Mouse (Mus musculus) liver, embryonic 11.5 days (tissue): ENCODE results near the gene Pef1. TPM values are rescaled to one million over a fixed set of nuclear protein-coding genes. Genes with fewer than 3 reads are reported as not detected.

Source experiments
- ATAC-seq: fragments of 200-750 bp; cut with Nextera tagmentation; replicated peaks from 2 replicates; pipeline ENCODE4 v1.8.0; 2017; ENCODE audit warnings: moderate number of reproducible peaks, mild to moderate bottlenecking, moderate TSS enrichment, moderate library complexity; ENCODE audit not compliant: low FRiP score
- DNase-seq: peaks from one replicate; pipeline ENCODE4 v3.0.0-alpha.2; 2017; ENCODE audit warnings: low spot score
- H3K27ac ChIP-seq: fragments of 300-500 bp; sonication (generic); 2 replicates; pipeline ENCODE4 v1.5.1; 2014; ENCODE audit warnings: mild to moderate bottlenecking, low read depth, low read length, control low read depth
- H3K27me3 ChIP-seq: fragments of 300-500 bp; sonication (generic); replicated peaks from 2 replicates; pipeline ENCODE4 v1.6.1; 2014; ENCODE audit warnings: low read length, mixed read lengths; ENCODE audit not compliant: control insufficient read depth, insufficient read depth
- H3K36me3 ChIP-seq: fragments of 300-500 bp; sonication (generic); 2 replicates; pipeline ENCODE4 v1.6.1; 2014; ENCODE audit warnings: mild to moderate bottlenecking, low read length, moderate library complexity, mixed read lengths; ENCODE audit not compliant: control insufficient read depth, insufficient read depth
- H3K4me1 ChIP-seq: fragments of 300-500 bp; sonication (generic); replicated peaks from 2 replicates; pipeline ENCODE4 v1.6.1; 2014; ENCODE audit warnings: low read length, mixed read lengths; ENCODE audit not compliant: control insufficient read depth, insufficient read depth
- H3K4me2 ChIP-seq: fragments of 300-500 bp; sonication (generic); 2 replicates; pipeline ENCODE4 v1.6.1; 2014; ENCODE audit warnings: mild to moderate bottlenecking, control low read depth, moderate library complexity
- H3K4me3 ChIP-seq: fragments of 300-500 bp; sonication (generic); 2 replicates; pipeline ENCODE4 v1.5.1; 2014; ENCODE audit warnings: low read depth, low read length, control low read depth
- H3K9ac ChIP-seq: fragments of 300-500 bp; sonication (generic); 2 replicates; pipeline ENCODE4 v1.6.1; 2014; ENCODE audit warnings: low read depth, low read length, control low read depth
- H3K9me3 ChIP-seq: fragments of 300-500 bp; sonication (generic); 2 replicates; pipeline ENCODE4 v1.6.1; 2016; ENCODE audit warnings: low read length, inconsistent platforms, mixed read lengths; ENCODE audit not compliant: control insufficient read depth
- WGBS: fragments of 180-500 bp; shearing (Covaris S2); extraction: QIAGEN DNeasy Blood & Tissue Kit; methylation state at CpG from one replicate; pipeline ENCODE4 v1.1.7; 2014; 5-methylcytosine and 5-hydroxymethylcytosine counted together
- polyA plus RNA-seq: library from polyadenylated mRNA; unstranded; fragments of >200 nt; fragmentation: Nextera tagmentation; extraction: Ambion mirVana; gene quantifications from 2 replicates; pipeline ENCODE4 v1.2.1, GENCODE M21; 2014

The Pef1 gene
- polyA plus RNA-seq = 56.8 and 58.1 TPM in 2 replicates

GRCm38 (mm10) chr4:130102111-130102651 is at the start of gene Pef1:
Gene Pef1 (plus strand): TSS chr4:130102558.
- H3K27me3 ChIP-seq = peaks cover 5% of the 10 kb centered on the region; the same call in 1 of the 2 replicates
- DNase-seq (no peak), ATAC-seq (no peak)
- no peaks in the 10 kb centered on the region; the same call in 1 of the 2 replicates for H3K4me1 ChIP-seq
- H3K9ac ChIP-seq = no peak within 1 kb of the TSS
- H3K4me3 ChIP-seq = no peak within 1 kb of the TSS
- 16% methylated on average over 6 of the region's 6 CpGs for WGBS
- no peak within 1 kb of the TSS for H3K27ac ChIP-seq
- H3K4me2 ChIP-seq = no peak within 1 kb of the TSS
- H3K9me3 ChIP-seq = peaks cover 2% of the 10 kb centered on the region; the same call in 1 of the 2 replicates
- H3K36me3 ChIP-seq = no peaks in the 10 kb centered on the region

- no peak for ATAC-seq
- peaks cover 3% of the 10 kb centered on the region; the same call in 1 of the 2 replicates for H3K4me1 ChIP-seq
- no peak overlapping the region for H3K9ac ChIP-seq
- no peak for DNase-seq
- no peaks in the 10 kb centered on the region for H3K9me3 ChIP-seq
- peaks cover 10% of the 10 kb centered on the region for H3K27me3 ChIP-seq
- H3K4me3 ChIP-seq = no peak overlapping the region
- 87% methylated on average over 9 of the region's 9 CpGs for WGBS
- H3K4me2 ChIP-seq = no peak overlapping the region
- no peaks in the 10 kb centered on the region for H3K36me3 ChIP-seq
- no peak overlapping the region for H3K27ac ChIP-seq
Measured at GRCm38 (mm10) chr4:130053111-130053510, 49.2 kb upstream of the Pef1 start.

GRCm38 (mm10) chr4:130054727-130055126 is 47.6 kb upstream of the Pef1 start:
- H3K4me2 ChIP-seq = no peak overlapping the region
- no peak overlapping the region for H3K27ac ChIP-seq
- peaks cover 3% of the 10 kb centered on the region; the same call in 1 of the 2 replicates for H3K4me1 ChIP-seq
- H3K9ac ChIP-seq = no peak overlapping the region
- no peak for DNase-seq
- no peak overlapping the region for H3K4me3 ChIP-seq
- WGBS = 23% methylated on average over 1 of the region's 1 CpGs
- no peak for ATAC-seq
- H3K9me3 ChIP-seq = no peaks in the 10 kb centered on the region
- no peaks in the 10 kb centered on the region for H3K36me3 ChIP-seq
- no peaks in the 10 kb centered on the region for H3K27me3 ChIP-seq

GRCm38 (mm10) chr4:130055160-130056010 is 47.0 kb upstream of the Pef1 start:
- DNase-seq = no peak
- Histone ChIP-seq H3K36me3 (no peaks in the 10 kb centered on the region), H3K9ac (no peak overlapping the region), H3K4me1 (peaks cover 1% of the 10 kb centered on the region; the same call in 1 of the 2 replicates), H3K9me3 (no peaks in the 10 kb centered on the region), H3K27me3 (no peaks in the 10 kb centered on the region), H3K4me3 (no peak overlapping the region), H3K27ac (no peak overlapping the region), H3K4me2 (no peak overlapping the region)
- no peak for ATAC-seq
- 81% methylated on average over 14 of the region's 14 CpGs for WGBS

GRCm38 (mm10) chr4:130056011-130056322 is 46.4 kb upstream of the Pef1 start:
- H3K27ac ChIP-seq = no peak overlapping the region
- DNase-seq = no peak
- no peak overlapping the region for H3K9ac ChIP-seq
- WGBS = 54% methylated on average over 3 of the region's 3 CpGs
- no peak for ATAC-seq
- no peaks in the 10 kb centered on the region for H3K36me3 ChIP-seq
- H3K4me3 ChIP-seq = no peak overlapping the region
- no peaks in the 10 kb centered on the region for H3K27me3 ChIP-seq
- no peaks in the 10 kb centered on the region for H3K4me1 ChIP-seq
- no peaks in the 10 kb centered on the region for H3K9me3 ChIP-seq
- no peak overlapping the region for H3K4me2 ChIP-seq

GRCm38 (mm10) chr4:130056471-130056870 is 45.9 kb upstream of the Pef1 start:
- 66% methylated on average over 3 of the region's 3 CpGs for WGBS
- H3K27me3 ChIP-seq = no peaks in the 10 kb centered on the region
- H3K36me3 ChIP-seq = no peaks in the 10 kb centered on the region
- H3K9me3 ChIP-seq = no peaks in the 10 kb centered on the region
- ATAC-seq (no peak), DNase-seq (no peak)
- H3K4me1 ChIP-seq = no peaks in the 10 kb centered on the region
- no peak overlapping the region for H3K4me2 ChIP-seq
- H3K27ac ChIP-seq = no peak overlapping the region
- no peak overlapping the region for H3K9ac ChIP-seq
- H3K4me3 ChIP-seq = no peak overlapping the region

GRCm38 (mm10) chr4:130060937-130061336 is 41.4 kb upstream of the Pef1 start:
- no peaks in the 10 kb centered on the region for H3K9me3 ChIP-seq
- no peak overlapping the region for H3K27ac ChIP-seq
- H3K36me3 ChIP-seq = no peaks in the 10 kb centered on the region
- no peak overlapping the region for H3K4me3 ChIP-seq
- H3K4me1 ChIP-seq = no peaks in the 10 kb centered on the region
- no peak overlapping the region for H3K9ac ChIP-seq
- no peaks in the 10 kb centered on the region for H3K27me3 ChIP-seq
- no peak overlapping the region for H3K4me2 ChIP-seq
- ATAC-seq (no peak), DNase-seq (no peak)

GRCm38 (mm10) chr4:130063191-130063590 is 39.2 kb upstream of the Pef1 start:
- WGBS = 58% methylated on average over 7 of the region's 7 CpGs
- Histone ChIP-seq H3K4me2 (no peak overlapping the region), H3K27me3 (no peaks in the 10 kb centered on the region), H3K9ac (no peak overlapping the region), H3K4me1 (no peaks in the 10 kb centered on the region), H3K36me3 (no peaks in the 10 kb centered on the region), H3K27ac (no peak overlapping the region), H3K4me3 (no peak overlapping the region), H3K9me3 (no peaks in the 10 kb centered on the region)
- ATAC-seq = no peak
- no peak for DNase-seq

- Histone ChIP-seq H3K4me1 (no peaks in the 10 kb centered on the region), H3K9me3 (no peaks in the 10 kb centered on the region), H3K4me2 (no peak overlapping the region), H3K27me3 (no peaks in the 10 kb centered on the region), H3K9ac (no peak overlapping the region), H3K27ac (no peak overlapping the region), H3K4me3 (no peak overlapping the region), H3K36me3 (no peaks in the 10 kb centered on the region)
- DNase-seq = no peak
- no peak for ATAC-seq
- WGBS = 11% methylated on average over 8 of the region's 8 CpGs
Measured at GRCm38 (mm10) chr4:130066816-130067215, 35.5 kb upstream of the Pef1 start.
